Mouse (Mus musculus) erythroblast, embryonic 14.5 days (primary cell): ENCODE measurements around the gene Yae1d1.

ENCODE experiments used
- GATA1 ChIP-seq: IDR thresholded peaks from 2 replicates; pipeline ENCODE4 v1.6.1; 2012; ENCODE audit warnings: low read length, inconsistent platforms, mixed read lengths
- TAL1 ChIP-seq: IDR thresholded peaks from 3 replicates; pipeline ENCODE4 v1.6.1; 2012; ENCODE audit warnings: low read length, inconsistent platforms, mixed read lengths

DNA sequence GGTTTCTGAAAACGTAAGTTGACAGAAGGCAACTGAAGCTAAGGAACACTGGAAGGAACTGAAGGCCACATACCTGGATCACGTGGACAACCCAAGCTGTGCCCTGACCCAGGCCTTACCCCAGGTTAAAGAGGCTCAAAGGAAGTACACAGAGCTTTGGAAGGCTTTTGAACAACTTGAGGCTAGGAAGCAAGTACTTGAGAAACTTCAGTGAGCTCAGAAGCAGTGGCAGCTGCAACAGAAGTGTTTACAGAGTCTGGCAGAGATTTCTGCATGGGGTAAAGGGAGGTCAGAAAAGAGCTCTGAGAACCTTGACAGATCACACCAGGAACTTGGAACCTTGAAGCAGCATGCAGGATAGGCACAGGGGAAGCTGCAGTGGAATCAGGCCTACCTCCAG, 45.7 kb upstream of the Yae1d1 start:
- no peak for TF ChIP-seq TAL1
- no peak for TF ChIP-seq GATA1
